17 mouse cellular contexts compared by ENCODE assay signal in genomic region chr19:48117646-48118045, GRCm38 (mm10).
A peak's percentile ranks its signal among the peaks of the same experiment; 100 is the strongest.
DNase-seq lines count a peak whose midpoint lies in the region; ATAC-seq lines count a peak whose summit lies in the region.
"Had no signal": no experiment of that assay in that cellular context is flagged by ENCODE, and none has a peak within 500 bp of the region (broad histone marks: within the 10 kb centered on the region; RNA-seq: fewer than 3 reads in every experiment).

No protein-coding gene starts in this region.

- DNase-seq in embryonic facial prominence, embryonic 14.5 days (ENCODE audit: low spot score): peak; percentile 16
- DNase-seq in embryonic facial prominence, embryonic 10.5 days (ENCODE audit: low spot score): no peak
- DNase-seq in kidney, postnatal 10 days: peak; percentile 10
- DNase-seq in kidney, postnatal 25 days: no peak
- peak; percentile 44 for DNase-seq in right cerebral cortex, postnatal 14 days
- DNase-seq in right cerebral cortex, postnatal 25 days: no peak
- no peak for DNase-seq in neural tube, embryonic 10.5 days (ENCODE audit: extremely low spot score, low spot score)
- DNase-seq: adrenal gland, postnatal 14 days; cerebellum, adult 2 months; cerebellum, postnatal 36 days; gastrocnemius, postnatal 36 days; heart, adult 11 months; heart, postnatal 36 days had no signal

- no peak overlapping the region for H3K4me2 ChIP-seq in embryonic facial prominence, embryonic 14.5 days (ENCODE audit: low read depth, low read length)
- H3K4me2 ChIP-seq: heart, embryonic 13.5 days had no signal

- H3K9ac ChIP-seq in embryonic facial prominence, embryonic 14.5 days (ENCODE audit: low read depth, low read length): no peak overlapping the region
- H3K9ac ChIP-seq: heart, embryonic 13.5 days had no signal

- H3K27me3 ChIP-seq in embryonic facial prominence, embryonic 14.5 days (replicated peaks; ENCODE audit: control insufficient read depth, insufficient read depth, low read length): no peaks in the 10 kb centered on the region
- H3K27me3 ChIP-seq in embryonic facial prominence, embryonic 10.5 days (replicated peaks; ENCODE audit: low read depth, poor library complexity, severe bottlenecking): no peaks in the 10 kb centered on the region

- ATAC-seq in embryonic facial prominence, embryonic 14.5 days (ENCODE audit: low read depth): no peak
- ATAC-seq: activated CD4-positive, CD25-positive, alpha-beta regulatory T cell, adult 4 months; hindbrain, postnatal 0 days; Patski had no signal

- no peak overlapping the region for H3K4me3 ChIP-seq in embryonic facial prominence, embryonic 14.5 days (ENCODE audit: low read depth, low read length)
- H3K4me3 ChIP-seq in embryonic facial prominence, embryonic 10.5 days: no peak overlapping the region
- H3K4me3 ChIP-seq: heart, embryonic 13.5 days had no signal

- 64% methylated on average over 4 of the region's 4 CpGs for WGBS in embryonic facial prominence, embryonic 14.5 days
- 82% methylated on average over 4 of the region's 4 CpGs for WGBS in embryonic facial prominence, embryonic 10.5 days

- no peaks in the 10 kb centered on the region for H3K36me3 ChIP-seq in embryonic facial prominence, embryonic 14.5 days (ENCODE audit: control insufficient read depth, insufficient read depth, low read length)
- H3K36me3 ChIP-seq in embryonic facial prominence, embryonic 10.5 days (replicated peaks): no peaks in the 10 kb centered on the region
- H3K36me3 ChIP-seq: heart, embryonic 13.5 days had no signal

- no peak overlapping the region for H3K27ac ChIP-seq in embryonic facial prominence, embryonic 14.5 days (replicated peaks; ENCODE audit: low read depth, low read length)
- H3K27ac ChIP-seq in embryonic facial prominence, embryonic 10.5 days (replicated peaks): no peak overlapping the region
- H3K27ac ChIP-seq: heart, embryonic 13.5 days; hindbrain, postnatal 0 days had no signal

- H3K9me3 ChIP-seq in embryonic facial prominence, embryonic 14.5 days (ENCODE audit: control insufficient read depth, low read length): no peaks in the 10 kb centered on the region
- no peaks in the 10 kb centered on the region for H3K9me3 ChIP-seq in embryonic facial prominence, embryonic 10.5 days
- H3K9me3 ChIP-seq: heart, embryonic 13.5 days had no signal

- no peaks in the 10 kb centered on the region for H3K4me1 ChIP-seq in embryonic facial prominence, embryonic 14.5 days (ENCODE audit: control insufficient read depth, insufficient read depth, low read length)
- H3K4me1 ChIP-seq in embryonic facial prominence, embryonic 10.5 days: peaks cover 3% of the 10 kb centered on the region; the same call in 1 of the 2 replicates
- H3K4me1 ChIP-seq: heart, embryonic 13.5 days had no signal

Comparison
In these comparisons a context has a peak if more than half of its experiments do, and no peak if none do; other contexts are left out.
1. DNase-seq: peak in embryonic facial prominence, embryonic 14.5 days (single experiment), kidney, postnatal 10 days (single experiment) and right cerebral cortex, postnatal 14 days (single experiment); none in embryonic facial prominence, embryonic 10.5 days (single experiment), kidney, postnatal 25 days (0 of 2), right cerebral cortex, postnatal 25 days (single experiment) and neural tube, embryonic 10.5 days (single experiment).